Mouse (Mus musculus) left cerebral cortex, adult 18-20 months (tissue): ENCODE measurements at regions not wholly inside any gene's neighbourhood (a gene's known extent, or its start where the extent isn't known, plus 50 kb on each side); places are given as distances from the start of the nearest gene placed in this dataset.

Experiments used
- DNase-seq, 2 experiments: peaks; one replicate each; pipeline ENCODE4 v3.0.0; 2021 to 2022; ENCODE audit warnings: low spot score in 2 of 2, mixed read lengths in 1 of 2

- DNase-seq, result no peak
Measured at GRCm38 (mm10) chrX:158451792-158452191, 408.7 kb upstream of the Cnksr2 start.

GRCm38 (mm10) chrX:158423554-158424258 is 380.6 kb upstream of the Cnksr2 start:
- no peak for DNase-seq

- peak in 1 of 2 experiments; percentile 3 for DNase-seq
Measured at GRCm38 (mm10) chrX:158394184-158394894, 351.2 kb upstream of the Cnksr2 start.

GRCm38 (mm10) chrX:158375791-158376190 is 332.7 kb upstream of the Cnksr2 start:
- no peak for DNase-seq

- DNase-seq, result no peak
Measured at GRCm38 (mm10) chrX:158373219-158373618, 330.1 kb upstream of the Cnksr2 start.
